11 mouse cellular contexts compared by ENCODE assay signal in genomic region chr7:66601846-66602245, GRCm38 (mm10).
"Had no signal": no experiment of that assay in that cellular context is flagged by ENCODE, and none has a peak within 500 bp of the region (broad histone marks: within the 10 kb centered on the region; RNA-seq: fewer than 3 reads in every experiment).

No protein-coding gene starts in this region.

- ATAC-seq: liver, postnatal 0 days had no signal

- DNase-seq: kidney, postnatal 25 days; layer of hippocampus, adult 9-11 months; layer of hippocampus, postnatal 36 days; liver; liver, embryonic 13.5 days; liver, postnatal 0 days; midbrain, embryonic 14.5 days; right cerebral cortex, postnatal 14 days had no signal

- H3K36me3 ChIP-seq: limb, embryonic 12.5 days; liver, embryonic 13.5 days; lung, embryonic 15.5 days; neural tube, embryonic 12.5 days had no signal

- H3K27me3 ChIP-seq: limb, embryonic 12.5 days; liver, embryonic 13.5 days; lung, embryonic 15.5 days; neural tube, embryonic 12.5 days had no signal

- H3K4me3 ChIP-seq: limb, embryonic 12.5 days; liver, embryonic 13.5 days; lung, embryonic 15.5 days; neural tube, embryonic 12.5 days had no signal

- H3K9ac ChIP-seq: limb, embryonic 12.5 days; liver, embryonic 13.5 days; liver, postnatal 0 days; lung, embryonic 15.5 days; neural tube, embryonic 12.5 days had no signal

- H3K9me3 ChIP-seq: limb, embryonic 12.5 days; liver, embryonic 13.5 days; lung, embryonic 15.5 days; neural tube, embryonic 12.5 days had no signal

- H3K4me2 ChIP-seq: limb, embryonic 12.5 days; liver, embryonic 13.5 days; lung, embryonic 15.5 days; neural tube, embryonic 12.5 days had no signal

- H3K27ac ChIP-seq: limb, embryonic 12.5 days; liver, embryonic 13.5 days; lung, embryonic 15.5 days; neural tube, embryonic 12.5 days had no signal

- H3K4me1 ChIP-seq: limb, embryonic 12.5 days; liver, embryonic 13.5 days; neural tube, embryonic 12.5 days had no signal
